Mouse (Mus musculus): Measurements from ENCODE around the gene Acap2. TPM values are rescaled to one million over a fixed set of nuclear protein-coding genes. Genes with fewer than 3 reads are reported as not detected.

Acap2 gene
- total RNA-seq, 4 experiments from 2014 or later, result 90.2 to 111 (median 99.5) TPM

GRCm38 (mm10) chr16:31205726-31206125 is 4.7 kb upstream of the Acap2 start:
- DNase-seq (ENCODE audit: low spot score in 2 of 2), result no peak

- DNase-seq (ENCODE audit: low spot score in 2 of 2), result peak in 1 of 2 experiments; percentile 2
Observed at GRCm38 (mm10) chr16:31205187-31205586, 4.1 kb upstream of the Acap2 start.

DNA sequence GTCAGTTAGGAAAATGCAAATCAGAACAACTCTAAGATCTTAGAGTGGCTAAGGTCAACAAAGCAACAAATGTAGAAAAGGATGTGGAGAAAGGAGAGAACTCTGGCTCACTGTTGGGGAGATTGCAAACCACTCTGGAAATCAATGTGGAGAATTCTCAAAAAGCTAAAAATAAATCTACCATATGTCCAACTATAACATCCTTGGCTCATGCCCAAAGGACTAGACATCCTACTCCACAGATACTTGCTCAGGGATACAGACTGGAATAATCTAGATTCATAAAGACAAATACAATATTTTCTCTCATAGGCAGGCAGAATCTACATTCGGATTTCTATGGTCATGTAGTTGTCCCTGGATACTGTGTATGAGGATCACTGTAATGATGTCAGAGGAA is 3.2 kb upstream of the Acap2 start:
- DNase-seq (ENCODE audit: low spot score in 2 of 2), result peak in 1 of 2 experiments; percentile 14

DNA sequence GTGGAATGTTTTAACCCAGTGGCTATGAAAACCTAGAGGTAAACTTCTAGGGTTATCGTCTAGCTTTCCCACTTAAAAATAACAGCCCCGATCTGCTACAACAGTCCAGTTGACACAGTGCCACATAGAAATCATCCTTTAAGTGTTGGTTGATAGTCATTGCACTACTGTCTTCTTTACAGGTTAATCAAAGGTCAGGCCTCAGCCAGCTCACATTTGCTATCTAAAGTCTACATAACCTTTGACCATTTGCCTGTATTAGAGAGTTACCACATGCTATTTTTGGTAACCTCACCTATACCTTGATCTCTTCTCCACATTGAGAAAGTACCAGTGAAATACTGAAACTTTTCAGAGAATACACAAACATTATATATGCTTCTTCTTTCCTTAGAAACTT is 659 bp upstream of the Acap2 start:
- no peak for DNase-seq (ENCODE audit: low spot score in 2 of 2)

DNA sequence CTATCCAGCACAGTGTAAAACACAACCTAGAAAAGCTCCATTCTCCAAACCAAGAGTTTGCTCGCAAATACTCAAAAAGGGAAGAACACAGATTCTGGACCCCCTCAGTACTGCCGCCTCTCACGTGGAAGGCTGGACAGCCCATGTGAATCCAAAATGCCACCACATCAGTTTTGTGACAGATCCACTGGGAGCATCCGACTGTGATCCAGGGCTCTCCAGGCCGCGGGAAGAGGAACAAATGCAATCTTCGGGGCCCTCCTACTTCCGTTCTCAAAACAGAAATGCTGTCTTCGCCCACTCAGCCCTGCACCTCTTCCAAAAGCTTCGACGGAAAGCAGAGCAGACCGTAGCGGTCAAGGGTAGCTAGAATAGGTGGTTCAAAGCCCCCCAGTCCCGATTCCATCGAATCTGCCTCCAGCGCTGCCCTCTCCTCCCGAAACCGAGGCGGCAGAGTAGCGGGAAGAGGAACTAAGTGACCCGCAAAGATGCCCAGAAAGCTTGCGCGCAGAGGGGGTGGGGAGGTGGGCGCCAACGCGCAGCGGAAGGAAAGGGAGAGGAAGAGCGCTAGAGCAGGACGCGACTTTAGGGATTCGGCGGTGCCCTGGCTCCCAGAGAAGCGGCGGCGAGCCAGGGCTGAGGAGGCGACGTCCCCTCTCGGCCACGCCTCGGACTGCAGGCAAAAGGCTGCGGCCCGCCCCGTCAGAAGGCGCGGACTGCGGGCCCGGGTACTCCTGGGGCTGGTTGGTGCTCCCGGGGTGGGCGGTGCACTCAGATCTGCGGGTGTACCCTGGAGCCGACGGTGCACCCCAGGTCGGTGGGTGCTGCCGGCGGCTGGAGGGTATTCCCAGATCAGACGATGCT is 887 bp downstream of the Acap2 start:
- DNase-seq (ENCODE audit: low spot score in 2 of 2), result peak; percentile 56

GRCm38 (mm10) chr16:31199591-31199925 is 1.5 kb downstream of the Acap2 start:
- peak; percentile 34 to 47 for DNase-seq (ENCODE audit: low spot score in 2 of 2)

DNA sequence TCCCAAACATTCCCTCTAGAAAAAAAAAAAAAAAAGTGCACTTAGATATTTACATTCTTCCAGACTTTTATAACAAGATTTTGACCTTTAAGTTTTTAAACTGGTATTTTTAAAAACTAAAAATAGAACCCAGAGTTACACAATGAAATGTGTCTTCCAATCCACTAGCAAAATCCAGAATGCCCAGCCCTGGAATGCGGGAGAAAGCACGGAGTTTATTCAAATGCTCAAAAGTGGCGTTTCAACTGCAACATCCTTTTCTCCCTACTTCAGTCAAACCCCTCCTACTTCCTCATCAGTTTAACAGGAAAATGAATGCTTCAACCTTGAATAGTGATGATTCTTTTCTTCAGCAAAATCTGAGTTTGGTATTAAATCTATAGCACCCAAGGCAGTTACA is 4.1 kb downstream of the Acap2 start:
- DNase-seq (ENCODE audit: low spot score in 2 of 2), result no peak

DNA sequence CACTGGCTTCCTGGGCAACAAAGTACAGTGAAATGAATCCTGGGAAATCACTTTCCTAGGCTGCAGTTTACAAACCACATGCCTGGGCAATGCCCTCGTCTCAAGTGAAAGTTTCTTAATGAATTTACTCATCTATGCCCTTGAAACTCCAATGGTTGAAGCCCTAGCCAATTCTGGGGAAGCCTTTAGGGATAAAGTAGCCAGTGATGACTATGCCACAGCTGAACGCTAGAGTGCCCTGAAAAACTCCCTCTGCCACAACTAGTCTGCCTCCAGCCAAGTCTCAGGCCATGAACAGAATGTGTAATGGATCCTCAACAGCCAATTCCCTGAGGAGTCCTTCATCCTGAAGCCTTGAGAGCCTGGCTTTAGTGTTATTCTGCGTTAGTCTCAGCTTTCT is 8.5 kb downstream of the Acap2 start:
- no peak for DNase-seq (ENCODE audit: low spot score in 2 of 2)

DNA sequence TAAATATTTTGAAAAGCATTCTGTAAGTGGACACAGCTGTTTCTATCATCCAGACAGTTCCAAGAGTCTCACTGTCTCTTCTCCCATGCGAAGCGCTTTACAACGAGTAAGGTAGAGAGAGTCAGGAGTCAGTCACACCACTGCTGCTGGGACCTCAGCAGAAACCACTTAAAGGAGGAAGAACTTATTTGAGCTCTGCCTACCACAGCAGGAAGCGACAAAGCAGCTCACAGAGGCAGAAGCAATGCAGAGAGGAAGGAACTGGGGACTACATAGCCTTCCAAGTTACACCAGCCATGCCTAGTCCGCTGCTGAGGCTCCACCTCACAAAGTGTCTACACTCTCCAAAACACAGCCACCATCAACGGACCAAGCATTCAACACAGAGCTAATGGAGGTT is 9.2 kb downstream of the Acap2 start:
- no peak for DNase-seq (ENCODE audit: low spot score in 2 of 2)

GRCm38 (mm10) chr16:31190426-31190825 is 10.6 kb downstream of the Acap2 start:
- no peak for DNase-seq (ENCODE audit: low spot score in 2 of 2)

GRCm38 (mm10) chr16:31189291-31189690 is 11.8 kb downstream of the Acap2 start:
- no peak for DNase-seq (ENCODE audit: low spot score in 2 of 2)

- DNase-seq (ENCODE audit: low spot score in 2 of 2), result no peak
Observed at GRCm38 (mm10) chr16:31188799-31189198, 12.2 kb downstream of the Acap2 start.

DNA sequence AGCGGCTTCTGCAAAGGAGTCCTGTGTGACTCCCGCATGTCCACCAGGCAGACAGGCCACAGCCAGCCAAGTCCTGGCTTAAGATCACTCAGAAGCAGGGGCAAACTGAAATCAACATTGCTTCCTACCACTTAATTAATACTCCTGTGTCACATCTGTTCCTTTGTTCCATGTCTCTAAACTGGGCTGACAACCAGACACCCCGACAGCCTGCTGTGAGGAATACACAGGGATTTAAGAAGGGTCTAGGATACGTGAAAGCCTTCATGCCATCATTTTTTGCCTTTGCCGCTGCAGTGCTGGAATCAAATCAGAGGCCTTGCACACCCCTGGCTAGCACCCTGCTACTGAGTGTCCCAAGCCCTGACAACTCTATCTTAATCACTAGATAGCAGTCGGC is 12.8 kb downstream of the Acap2 start:
- no peak for DNase-seq (ENCODE audit: low spot score in 2 of 2)

- no peak for DNase-seq (ENCODE audit: low spot score in 2 of 2)
Observed at GRCm38 (mm10) chr16:31187192-31187591, 13.9 kb downstream of the Acap2 start.

- no peak for DNase-seq (ENCODE audit: low spot score in 2 of 2)
Observed at GRCm38 (mm10) chr16:31185757-31186156, 15.3 kb downstream of the Acap2 start.

DNA sequence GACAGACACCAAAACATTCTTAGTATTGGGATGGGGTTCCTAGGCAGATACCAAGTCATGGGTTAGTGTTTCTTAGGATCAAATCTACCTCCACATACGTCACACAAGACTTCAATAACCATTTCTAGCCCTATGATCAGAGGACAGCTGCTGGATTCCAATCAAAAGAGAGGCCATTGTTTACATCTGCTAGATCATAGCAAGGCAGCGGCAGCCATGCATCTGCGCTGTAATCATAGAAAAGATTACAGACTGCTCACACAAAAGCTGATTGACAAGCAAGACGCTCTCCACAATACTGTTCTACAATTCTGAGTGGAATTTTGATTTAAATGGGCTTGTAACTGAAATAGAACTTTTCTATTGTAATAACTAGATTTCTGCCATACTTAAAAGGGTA is 16.3 kb downstream of the Acap2 start:
- no peak for DNase-seq (ENCODE audit: low spot score in 2 of 2)

DNA sequence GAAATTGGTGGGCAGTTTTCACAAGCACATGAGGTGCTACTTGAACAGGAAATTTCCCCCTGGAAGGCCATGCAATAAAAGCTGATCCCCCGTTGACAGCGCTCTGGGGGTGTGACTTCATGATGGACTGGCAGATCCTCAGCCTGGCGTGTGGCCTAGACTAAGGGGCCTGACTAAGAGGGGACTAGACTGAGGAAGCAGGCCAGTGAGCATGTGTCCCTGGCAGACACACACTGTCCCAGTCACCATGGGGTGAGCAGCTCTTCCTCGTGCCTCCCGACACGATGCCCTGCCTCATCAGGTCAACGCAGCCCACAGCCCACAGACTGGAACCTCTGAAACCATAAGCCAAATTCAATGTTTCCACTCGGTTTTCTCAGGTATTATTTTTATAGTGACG is 18.5 kb downstream of the Acap2 start:
- no peak for DNase-seq (ENCODE audit: low spot score in 2 of 2)

DNA sequence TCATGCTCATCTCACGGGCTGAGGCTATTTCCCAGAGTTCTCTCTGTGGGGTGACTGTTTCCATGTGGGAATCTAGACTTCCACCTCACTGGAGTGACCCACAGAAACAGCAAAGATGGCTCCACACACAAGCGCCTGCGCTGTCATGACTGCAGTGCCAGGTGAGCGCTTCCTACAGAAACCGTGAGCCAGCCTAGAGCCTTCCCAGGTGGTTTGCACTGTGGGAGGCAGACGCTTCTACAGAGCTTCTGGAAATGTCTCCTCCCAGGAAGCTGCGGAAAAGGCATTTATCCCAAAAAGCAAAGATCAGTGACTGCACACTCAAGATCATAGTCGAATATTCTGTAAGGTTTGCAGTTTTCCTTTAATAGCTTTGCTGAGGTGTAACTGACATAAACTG is 20.2 kb downstream of the Acap2 start:
- DNase-seq (ENCODE audit: low spot score in 2 of 2), result no peak

DNA sequence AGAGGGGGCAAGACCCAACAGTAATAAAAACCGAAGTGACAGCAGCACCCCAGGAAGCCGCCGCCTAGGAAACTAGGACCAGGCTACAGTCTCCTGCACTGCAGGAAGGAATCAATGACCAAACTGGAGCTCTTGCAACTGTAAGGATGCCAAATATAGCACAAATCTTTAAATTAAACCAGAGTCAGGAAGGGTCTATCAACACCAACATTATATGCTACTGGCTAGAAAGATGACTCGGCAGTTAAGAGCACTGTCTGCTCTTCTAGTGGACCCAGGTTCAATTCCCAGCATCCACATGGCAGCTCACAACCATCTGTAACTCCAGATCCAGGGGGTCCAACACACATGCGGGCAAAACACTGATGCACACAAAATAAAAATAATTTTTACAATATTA is 21.7 kb downstream of the Acap2 start:
- no peak for DNase-seq (ENCODE audit: low spot score in 2 of 2)

GRCm38 (mm10) chr16:31174880-31175638 is 26.0 kb downstream of the Acap2 start:
- DNase-seq (ENCODE audit: low spot score in 2 of 2), result no peak

DNA sequence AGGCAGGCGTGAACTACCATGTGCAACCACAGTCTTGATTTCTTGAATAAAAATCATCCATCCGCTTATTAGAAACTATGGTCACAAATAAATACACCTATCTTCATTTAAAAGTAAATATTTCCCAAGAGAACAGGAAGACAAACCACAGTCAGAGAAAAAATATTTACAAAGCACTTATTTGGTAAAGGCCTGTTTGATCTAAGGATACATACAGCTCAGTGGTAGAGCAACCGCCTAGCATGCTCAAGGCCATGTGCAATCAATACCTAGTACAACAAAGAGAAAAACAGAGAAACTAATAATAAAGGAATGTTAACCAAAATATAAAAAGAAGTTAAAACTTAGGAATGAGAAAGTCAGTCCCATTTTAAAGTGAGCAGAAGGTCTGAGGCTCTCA is 28.8 kb downstream of the Acap2 start:
- DNase-seq (ENCODE audit: low spot score in 2 of 2), result no peak

DNA sequence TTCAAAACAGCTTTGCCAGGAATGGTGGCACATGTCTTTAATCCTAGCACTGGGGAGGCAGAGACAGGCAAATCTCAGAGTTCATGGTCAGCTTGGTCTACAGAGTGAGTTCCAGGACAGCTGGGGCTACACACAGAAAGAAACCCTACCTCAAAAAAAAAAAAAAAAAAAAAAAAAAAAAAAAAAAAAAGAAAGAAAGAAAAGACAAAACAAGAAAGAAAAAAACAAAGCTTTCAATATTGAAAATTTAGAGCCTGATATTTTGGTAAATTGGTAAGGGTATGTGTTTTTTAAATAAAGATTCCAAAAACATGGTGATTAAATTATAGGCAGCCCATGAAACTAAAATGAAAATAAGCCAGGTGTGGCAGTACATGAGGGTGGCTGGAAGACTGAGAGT is 29.6 kb downstream of the Acap2 start:
- no peak for DNase-seq (ENCODE audit: low spot score in 2 of 2)

- DNase-seq (ENCODE audit: low spot score in 2 of 2), result no peak
Observed at GRCm38 (mm10) chr16:31170297-31170696, 30.7 kb downstream of the Acap2 start.

Data from left cerebral cortex, adult 8-10 months (tissue).